Mouse (Mus musculus) cerebellum, postnatal 14 days (tissue): ENCODE data around the gene Rel.
"Not testable (repeated sequence)": the region's sequence is repeated elsewhere in the genome, so short reads cannot be mapped to it uniquely, and the experiment has no call there.

Source experiments
- DNase-seq, 2 experiments: peaks; one replicate each; pipeline ENCODE4 v3.0.0; 2021; ENCODE audit warnings: mixed read lengths in 2 of 2

Gene Rel

GRCm38 (mm10) chr11:23770760-23771506, at the start of gene Rel:
Rel (minus strand) TSS chr11:23770970.
- peak; percentile 94 to 97 for DNase-seq

- DNase-seq: no peak
These were observed 48.0 kb upstream of the Rel start for GRCm38 (mm10) chr11:23818745-23819144.

DNA sequence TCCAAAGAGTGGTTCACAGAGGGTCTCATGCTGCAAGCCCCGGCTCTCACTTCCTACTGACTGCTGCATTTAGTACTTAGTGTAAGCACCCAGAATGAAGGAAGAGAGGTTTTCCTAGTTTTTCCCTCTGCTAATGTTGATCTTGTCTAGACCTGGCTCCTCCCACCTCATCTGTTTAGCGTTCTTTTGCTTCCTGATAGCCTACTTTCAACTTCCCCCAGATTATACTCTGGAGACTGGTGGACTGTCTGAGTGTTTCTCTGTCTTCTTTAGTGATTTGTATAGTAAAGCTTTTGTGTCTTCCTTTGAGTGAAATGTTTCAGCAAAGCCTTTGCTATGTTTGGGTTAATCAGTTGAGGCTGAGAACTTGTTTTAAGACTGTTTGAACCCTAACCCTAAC, 40.0 kb upstream of the Rel start:
- DNase-seq: no peak

DNA sequence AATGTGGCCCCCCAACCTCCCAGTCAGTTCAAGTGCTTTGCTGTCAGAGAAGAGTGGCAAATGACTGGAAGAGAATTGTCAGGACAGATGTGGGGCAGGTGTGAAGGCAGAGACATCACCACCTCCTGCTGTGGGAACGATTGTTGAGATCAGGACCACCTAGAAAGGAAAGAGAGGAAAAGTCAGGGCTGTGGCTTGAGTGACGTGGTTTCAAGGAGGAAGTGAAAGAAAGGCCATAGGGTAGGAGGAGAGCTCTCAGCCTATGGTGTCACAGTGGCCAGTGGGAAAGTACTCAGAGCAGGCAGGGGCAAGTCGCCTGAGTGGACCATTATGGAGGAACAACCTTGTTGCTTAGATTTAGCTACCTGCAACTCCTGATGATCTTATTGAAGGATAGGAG, 34.9 kb upstream of the Rel start:
- DNase-seq: no peak

- DNase-seq: no peak
These were observed 32.4 kb upstream of the Rel start for GRCm38 (mm10) chr11:23803136-23803535.

DNA sequence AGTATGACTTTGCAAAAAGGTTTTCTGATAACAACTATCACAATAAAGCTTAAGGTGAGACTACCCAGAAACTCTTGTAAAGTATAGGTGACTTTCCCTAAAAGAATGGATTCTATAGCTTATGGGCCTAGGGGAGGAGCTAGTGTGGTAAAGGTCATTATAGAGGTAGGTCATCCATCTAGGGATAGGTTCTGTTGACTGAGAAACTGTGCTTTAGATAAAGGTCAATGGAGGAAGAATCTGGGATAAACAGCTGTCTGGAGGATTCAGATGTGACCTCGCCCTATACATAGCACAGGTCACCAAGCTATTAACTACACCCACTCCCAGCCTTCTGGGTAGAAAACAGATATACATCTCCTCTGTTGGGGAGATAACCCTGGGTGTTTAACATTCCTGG, 31.5 kb upstream of the Rel start:
- no peak for DNase-seq

DNA sequence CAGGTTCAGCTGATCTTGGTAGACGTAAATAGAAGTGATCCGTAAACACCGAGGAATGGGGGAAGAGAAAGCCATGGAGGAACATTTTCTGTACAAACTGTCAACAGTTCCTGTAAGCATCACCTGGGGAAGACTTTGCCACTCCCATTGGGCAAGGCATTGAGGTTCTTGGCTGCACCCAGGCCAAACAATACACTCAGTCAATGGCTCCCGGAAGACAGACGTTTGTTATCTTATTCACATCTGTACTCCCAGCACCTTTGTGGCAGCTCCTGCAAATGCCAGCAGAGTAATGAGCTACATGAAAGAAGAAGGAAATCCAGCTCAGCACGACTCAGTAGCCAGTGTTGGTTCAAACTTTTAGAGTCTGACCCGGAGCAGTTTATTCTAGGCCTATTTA, 31.1 kb upstream of the Rel start:
- no peak for DNase-seq

DNA sequence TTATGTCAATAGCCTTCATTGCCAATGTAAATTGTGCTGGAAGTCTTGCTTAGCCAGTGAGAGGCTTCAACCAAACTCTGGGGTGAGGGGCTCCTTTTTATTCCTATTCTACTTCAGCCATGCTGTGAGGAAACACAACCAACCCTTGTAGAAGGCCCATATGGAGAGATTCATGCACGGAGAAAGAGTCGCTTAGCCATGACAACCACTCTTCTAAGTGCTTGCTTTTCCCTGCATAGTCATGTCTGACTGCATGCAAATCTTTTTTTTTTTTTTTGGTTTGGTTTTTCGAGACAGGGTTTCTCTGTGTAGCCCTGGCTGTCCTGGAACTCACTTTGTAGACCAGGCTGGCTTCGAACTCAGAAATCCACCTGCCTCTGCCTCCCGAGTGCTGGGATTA, 12.9 kb upstream of the Rel start:
- DNase-seq: not testable (repeated sequence)

GRCm38 (mm10) chr11:23783085-23783484, 12.3 kb upstream of the Rel start:
- no peak for DNase-seq

- no peak for DNase-seq
These were observed 11.3 kb upstream of the Rel start for GRCm38 (mm10) chr11:23782038-23782437.

DNA sequence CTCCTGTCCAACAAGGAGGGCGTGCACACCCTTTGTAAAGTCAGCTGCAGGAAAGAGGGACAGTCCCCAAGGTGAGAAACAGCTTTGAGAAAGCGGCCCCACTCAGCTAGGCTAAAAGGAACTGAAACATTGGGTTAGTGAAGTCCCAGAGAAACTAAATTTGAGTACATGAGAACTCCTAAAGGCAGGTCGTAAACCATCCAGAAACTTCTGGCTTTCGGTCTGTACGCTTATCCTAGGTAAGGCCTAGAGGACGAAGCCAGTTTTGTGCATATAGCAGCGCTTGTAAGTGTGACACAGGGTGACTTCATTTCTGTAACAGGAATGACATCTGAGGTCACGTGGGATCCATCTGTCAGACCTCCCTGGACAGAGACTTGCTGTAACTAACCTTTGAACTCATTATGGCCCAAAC, 8.0 kb upstream of the Rel start:
- DNase-seq: no peak

DNA sequence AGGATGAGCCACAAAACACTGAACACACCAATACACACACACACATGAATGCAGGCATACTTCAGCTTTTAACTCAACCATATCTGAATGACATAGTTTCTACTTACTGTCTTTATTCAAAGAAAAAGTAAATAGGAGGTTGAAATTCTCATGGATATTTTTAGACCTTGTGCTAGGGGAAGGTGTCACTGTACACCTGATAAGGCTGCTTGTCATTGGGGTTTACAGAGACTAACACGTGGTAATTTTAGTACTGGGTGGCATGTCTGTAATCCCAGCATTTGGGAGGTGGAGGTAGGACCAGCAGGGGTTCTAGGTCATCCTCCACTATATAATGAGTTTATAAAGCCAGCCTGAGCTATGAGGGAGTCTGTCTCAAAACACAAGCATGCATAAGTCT, 1.7 kb upstream of the Rel start:
- no peak for DNase-seq

DNA sequence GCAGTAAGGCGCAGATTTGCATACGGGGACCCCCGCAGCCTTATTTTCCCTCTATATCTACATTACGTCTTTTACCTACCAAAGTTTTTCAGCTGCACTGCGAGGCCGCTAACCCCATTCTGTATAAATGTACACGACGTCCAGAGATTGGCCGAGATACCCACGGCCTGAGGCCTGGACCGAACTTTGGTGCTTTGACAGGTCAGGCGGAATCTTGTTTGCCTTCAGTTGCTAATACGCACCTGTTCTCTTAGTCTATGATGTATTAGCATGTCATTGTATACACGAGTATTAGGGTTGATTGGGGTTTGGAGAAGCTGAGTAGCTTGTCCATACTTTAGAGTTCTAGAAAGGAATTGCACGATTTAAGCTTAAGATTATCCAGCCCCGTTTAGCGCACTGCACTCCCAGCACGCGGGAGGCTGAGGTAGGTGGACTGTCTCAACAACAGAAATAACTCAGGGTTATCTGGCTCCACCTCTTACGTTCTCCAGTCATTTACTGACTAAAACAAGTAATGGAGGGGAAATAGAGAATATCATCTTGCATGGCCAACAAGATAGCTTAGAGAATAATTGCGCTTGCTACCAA, 832 bp upstream of the Rel start:
- DNase-seq: no peak

DNA sequence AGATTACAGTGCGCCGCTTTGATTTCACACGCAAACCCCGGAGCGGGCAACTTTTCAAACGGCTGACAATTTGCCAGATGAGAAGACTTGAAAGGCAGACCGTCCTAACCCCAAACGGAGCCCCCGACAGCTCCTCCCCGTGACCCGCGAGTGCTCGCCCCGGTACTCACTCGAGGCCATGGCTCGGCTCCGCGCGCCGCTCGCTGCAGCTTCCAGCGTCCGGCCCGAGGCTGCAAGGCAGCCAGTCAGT, 335 bp downstream of the Rel start:
- no peak for DNase-seq

- DNase-seq: peak; percentile 49 to 51
These were observed 872 bp downstream of the Rel start for GRCm38 (mm10) chr11:23769686-23770509.

DNA sequence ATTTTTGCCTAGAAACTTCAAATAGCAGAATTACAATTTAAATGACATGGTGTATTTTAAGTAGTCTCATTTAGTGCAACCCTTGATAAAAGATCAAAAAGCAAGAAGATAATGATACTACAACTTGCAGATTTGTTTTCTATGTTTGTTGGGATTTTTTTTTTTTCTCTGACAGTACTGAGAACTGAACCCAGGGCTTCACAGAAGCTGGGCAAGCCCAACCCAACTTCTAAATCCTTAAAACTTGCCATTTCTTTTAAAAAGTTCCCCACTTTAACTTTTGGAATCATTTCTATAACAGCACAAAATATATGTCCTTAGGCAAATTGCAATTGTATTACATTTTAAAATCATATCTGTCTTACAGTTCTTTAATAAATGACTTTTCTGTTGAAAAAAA, 1.7 kb downstream of the Rel start:
- no peak for DNase-seq

GRCm38 (mm10) chr11:23767928-23768327, 2.8 kb downstream of the Rel start:
- no peak for DNase-seq

DNA sequence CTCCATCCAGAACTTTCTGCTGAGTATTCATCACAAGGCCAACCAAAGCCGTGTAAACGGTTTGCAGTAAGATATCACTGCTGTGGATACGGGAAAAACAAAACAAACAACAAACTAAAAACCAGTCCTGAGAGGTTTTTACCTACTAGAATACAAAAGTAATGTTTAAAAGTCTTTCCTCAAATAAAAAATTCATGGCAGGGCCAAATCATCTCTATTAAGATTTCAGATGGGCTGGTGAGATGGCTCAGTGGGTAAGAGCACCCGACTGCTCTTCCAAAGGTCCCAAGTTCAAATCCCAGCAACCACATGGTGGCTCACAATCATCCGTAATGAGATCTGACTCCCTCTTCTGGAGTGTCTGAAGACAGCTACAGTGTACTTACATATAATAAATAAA, 3.4 kb downstream of the Rel start:
- DNase-seq: not testable (repeated sequence)

- no peak for DNase-seq
These were observed 8.1 kb downstream of the Rel start for GRCm38 (mm10) chr11:23762635-23763034.

GRCm38 (mm10) chr11:23758218-23758617, 12.6 kb downstream of the Rel start:
- no peak for DNase-seq

GRCm38 (mm10) chr11:23754329-23754728, 16.4 kb downstream of the Rel start:
- no peak for DNase-seq

GRCm38 (mm10) chr11:23753136-23753710, 17.5 kb downstream of the Rel start:
- no peak for DNase-seq

- DNase-seq: no peak
These were observed 24.7 kb downstream of the Rel start for GRCm38 (mm10) chr11:23746102-23746501.

DNA sequence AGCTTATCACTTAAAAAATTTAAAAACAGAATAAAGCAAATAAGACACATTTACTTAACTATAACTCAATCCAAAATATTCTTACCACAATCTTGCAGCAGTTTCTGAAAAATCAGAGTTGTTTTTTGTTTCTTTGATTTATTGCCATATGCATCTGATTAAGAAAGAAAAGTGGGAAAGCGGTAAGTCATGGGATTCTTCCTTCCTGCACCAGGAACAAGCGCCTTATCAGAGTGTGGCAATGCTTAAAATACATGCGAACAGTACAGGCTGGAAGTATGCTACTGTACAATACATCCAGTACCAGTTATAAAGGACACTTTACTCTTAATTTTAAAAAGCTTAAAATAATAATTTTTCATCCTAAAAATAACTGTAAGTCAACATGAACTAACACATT, 26.4 kb downstream of the Rel start:
- DNase-seq: no peak
